Mouse (Mus musculus) mouse trophoblast stem cell (cell line): Measurements from ENCODE around the gene Ndufs1.
"Not testable (repeated sequence)": the region's sequence is repeated elsewhere in the genome, so short reads cannot be mapped to it uniquely, and the experiment has no call there.

Source experiments
- in situ Hi-C, 2 experiments: fragments of 300-500 bp; cut with MseI, MboI; formaldehyde crosslinking; loops; 2 replicates in 1 of 2; 3 replicates in 1 of 2; pipeline ENCODE4 v1.15.1; 2025

Gene Ndufs1

DNA sequence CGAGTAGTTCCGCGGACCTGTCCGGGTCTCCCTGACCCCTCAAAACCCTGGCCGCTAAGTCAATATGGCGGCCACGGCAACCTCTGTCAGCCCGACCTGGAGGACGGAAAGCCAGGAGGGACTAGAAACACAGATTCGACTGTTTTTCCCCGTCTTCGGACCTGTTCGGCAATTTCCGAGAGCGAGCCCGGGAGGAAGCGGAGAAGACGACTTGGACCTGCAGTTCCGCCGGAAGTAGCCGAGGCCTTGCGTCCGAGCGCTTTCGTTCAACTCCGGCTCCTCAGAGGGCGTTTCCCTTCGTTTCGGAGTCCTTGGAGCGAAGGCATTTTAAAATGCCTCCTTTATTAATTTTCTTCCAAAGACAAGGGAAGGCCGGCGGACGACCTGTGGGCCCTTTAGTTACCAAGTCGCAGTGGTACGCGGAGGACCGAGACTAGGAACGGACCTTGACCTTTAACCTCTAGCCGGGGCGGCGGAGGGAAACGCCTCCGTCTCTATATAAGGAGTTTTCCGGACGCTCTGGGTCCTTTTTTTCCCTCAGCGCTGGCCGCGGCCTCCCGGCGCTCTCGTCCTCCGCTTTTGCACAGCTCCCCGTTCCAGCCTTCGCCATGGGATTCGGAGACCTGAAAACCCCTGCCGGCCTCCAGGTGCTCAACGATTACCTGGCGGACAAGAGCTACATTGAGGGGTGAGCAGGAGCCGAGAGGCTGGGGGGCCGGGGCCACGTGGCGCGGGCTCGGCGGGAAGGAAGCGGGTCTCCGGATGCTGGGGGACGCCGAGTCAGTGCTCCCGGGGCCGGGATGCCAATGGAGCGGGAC lies at the start of gene Ndufs1, which contains the start of gene Eef1b2:
Ndufs1 (minus strand) TSS at position 230 of the 818 bp plus-strand sequence.
Eef1b2 (plus strand) TSS at position 222 of the 818 bp plus-strand sequence.
- in situ Hi-C loops: no loop called here

DNA sequence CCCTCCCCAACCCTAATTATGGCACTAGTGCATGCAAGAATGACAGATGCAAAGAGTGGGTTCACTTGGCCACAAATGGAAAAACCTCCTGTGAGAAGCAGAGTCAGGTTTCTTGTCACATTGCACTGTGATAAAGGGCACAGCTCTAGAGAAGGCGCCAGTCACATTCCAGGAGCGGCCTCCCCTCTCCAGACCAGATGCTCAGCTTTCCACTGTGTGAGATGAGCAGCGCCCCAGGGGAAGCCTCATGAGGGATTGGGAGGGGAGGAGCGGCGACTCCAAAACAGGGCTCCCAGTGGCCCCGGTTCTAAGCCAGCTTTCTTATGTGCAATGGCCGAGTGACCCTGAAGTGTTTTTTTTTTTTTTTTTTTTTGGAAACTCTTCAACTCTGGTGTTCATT lies 49.3 kb upstream of the Ndufs1 start:
- in situ Hi-C loops: no loop called here

DNA sequence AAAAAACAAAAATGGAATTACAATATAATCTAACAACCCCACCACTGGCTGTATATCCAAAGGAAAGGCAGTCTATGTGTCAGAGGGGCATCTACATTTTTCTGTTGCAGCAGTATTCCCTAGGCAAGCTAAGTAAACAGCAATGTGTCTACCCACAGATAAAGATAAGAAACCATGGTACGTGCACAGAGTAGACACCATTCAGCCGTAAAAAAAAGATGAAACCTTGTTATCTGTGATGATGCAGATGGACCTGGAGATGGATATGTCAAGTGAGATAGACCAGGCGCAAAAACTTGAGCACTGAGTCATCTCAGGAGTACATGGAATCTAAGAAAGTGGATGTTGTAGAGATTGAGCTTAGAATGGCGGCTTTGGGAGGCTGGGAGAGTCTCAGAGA lies 48.4 kb upstream of the Ndufs1 start:
- in situ Hi-C loops: no loop called here

DNA sequence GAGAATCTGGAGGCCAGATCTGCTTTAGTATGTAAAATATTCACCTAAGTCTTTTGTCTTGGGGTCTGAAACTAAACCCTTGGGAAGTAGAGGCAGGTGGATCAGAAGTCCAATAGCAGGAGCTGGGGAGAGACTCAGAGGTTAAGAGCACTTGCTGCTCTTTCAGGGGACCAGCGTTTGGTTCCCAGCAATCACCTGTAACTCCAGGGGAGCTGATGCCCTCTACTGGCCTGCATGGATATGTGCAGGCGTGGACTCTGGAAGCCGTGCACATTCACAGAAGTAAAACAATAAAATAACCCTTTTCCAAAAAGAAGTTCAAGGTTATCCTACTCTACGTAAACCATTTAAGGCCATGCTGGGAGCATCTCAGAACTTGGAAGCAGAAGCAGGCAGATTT lies 42.6 kb upstream of the Ndufs1 start:
- in situ Hi-C loops: no loop called here

DNA sequence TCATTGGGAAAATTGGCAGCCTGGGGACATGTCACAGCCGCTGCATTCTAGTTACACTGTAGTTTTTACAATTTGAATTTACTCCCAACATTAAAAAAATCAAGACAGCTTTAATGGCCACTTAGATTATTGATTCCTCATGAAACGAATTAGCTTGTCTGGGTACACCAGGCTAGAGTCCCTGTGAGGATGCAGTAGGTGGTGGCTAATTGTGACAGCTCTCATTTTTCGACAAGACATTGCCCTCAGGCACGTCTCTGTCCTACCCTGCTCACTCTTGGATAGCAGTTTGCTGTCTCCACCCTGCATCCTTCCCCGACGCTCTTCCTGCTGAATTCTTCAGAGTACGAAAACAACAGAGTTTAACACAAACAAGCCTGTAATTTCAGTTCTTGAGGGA lies 38.0 kb upstream of the Ndufs1 start:
- in situ Hi-C loops: no loop called here

DNA sequence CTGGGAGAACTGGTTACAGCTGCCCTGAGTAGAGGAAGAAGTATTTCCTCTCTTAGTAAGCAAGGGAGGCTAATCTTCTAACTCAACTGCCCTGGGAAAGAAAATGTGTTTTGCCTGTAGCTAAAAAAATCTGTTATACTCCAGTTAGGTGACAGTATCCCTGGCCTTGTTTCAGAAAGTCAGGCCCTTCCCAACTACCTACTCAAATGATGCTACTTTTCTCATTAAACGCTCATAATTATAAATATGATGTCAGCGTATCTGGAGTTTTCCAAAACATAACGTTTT lies 37.6 kb upstream of the Ndufs1 start, which contains the start of gene Gpr1:
Gpr1 (minus strand) TSS at position 273 of the 288 bp plus-strand sequence.
- in situ Hi-C loops: no loop called here

DNA sequence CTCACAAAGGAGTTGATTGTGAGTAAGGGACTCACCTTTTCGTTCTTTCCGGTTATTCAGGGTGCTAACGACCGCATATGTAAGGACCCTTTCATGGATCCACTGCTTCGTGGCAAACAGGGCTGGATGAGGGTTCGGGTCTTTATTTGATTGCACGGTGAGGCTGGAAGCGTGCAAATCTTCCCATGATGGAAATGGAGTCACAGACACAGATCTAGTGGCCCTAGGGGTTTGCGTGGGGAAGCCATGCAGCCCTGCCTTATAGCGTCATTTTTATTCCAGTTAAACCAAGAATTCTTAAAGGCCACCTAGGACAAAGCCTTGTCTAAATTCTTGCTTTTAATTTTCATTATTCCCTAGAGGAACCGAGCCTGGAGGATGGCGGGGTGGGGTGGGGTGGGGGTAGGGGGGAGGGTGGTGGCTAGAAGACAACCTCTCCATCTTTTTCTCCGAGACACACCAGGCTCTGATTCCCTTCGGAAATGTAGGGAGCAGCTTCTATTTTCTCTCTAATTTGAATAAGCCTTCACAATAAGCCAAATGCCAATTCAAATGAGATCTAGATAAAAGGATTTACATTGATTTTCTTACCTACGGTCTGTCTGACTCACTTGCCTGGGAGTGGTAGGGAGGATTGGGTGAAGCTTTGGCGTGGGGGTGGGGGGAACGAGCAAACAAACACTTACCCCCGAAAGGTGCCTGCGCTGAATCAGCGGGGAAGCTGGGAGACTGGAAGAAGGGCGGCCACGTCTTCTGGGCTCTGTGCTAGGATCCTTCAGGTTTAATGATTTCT lies 37.0 kb upstream of the Ndufs1 start:
- in situ Hi-C loops: no loop called here

DNA sequence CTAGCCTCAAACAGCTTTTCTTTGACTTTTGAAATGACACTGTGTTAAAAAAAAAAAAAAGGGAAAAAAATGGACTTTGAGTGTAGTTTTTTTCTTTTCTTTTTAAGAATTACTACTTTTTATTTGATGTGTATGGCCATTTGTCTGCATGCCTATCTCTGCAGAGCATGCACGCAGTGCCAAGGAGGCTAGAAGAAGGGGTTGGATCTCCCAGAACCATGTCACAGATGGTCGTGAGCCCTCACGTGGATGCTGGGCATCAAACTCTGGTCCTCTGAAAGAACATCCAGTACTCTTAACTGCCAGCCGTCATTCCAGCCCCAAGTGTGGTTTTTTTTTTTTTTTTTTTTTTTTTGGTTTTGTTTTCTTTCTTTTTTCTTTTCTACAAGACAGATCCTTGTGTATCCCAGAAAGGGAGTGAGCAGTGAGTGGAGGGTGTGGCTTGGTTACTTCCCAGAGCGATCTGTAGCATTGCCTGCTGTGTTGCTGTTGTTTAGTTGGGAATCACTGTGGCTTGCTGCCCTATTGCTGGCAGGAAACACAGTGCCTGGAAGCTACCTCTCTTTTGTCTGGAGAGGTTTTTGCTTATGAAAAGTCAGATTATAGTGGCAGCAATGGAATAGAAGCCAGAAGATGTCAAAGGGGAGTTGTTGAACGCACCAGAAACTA lies 33.4 kb upstream of the Ndufs1 start:
- in situ Hi-C loops: no loop called here

DNA sequence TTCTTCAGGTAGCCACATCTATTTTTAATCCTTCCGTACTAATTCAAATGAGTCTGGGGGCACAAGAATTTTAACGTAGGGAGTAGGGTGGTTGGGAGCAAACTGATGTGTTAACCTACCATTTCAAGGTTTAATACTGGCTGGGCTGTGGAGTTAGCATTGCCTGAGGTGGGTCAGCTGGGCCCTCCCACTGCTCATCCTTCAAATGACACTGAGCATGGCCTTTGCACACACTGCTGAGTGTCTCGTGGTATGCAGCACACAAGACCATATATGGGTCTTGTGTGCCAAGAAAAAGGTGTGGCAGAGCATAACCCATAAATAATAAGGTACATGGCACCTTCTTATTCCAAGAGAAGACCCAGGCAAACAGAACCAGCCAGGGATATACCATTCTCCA lies 31.0 kb upstream of the Ndufs1 start:
- in situ Hi-C loops: no loop called here

DNA sequence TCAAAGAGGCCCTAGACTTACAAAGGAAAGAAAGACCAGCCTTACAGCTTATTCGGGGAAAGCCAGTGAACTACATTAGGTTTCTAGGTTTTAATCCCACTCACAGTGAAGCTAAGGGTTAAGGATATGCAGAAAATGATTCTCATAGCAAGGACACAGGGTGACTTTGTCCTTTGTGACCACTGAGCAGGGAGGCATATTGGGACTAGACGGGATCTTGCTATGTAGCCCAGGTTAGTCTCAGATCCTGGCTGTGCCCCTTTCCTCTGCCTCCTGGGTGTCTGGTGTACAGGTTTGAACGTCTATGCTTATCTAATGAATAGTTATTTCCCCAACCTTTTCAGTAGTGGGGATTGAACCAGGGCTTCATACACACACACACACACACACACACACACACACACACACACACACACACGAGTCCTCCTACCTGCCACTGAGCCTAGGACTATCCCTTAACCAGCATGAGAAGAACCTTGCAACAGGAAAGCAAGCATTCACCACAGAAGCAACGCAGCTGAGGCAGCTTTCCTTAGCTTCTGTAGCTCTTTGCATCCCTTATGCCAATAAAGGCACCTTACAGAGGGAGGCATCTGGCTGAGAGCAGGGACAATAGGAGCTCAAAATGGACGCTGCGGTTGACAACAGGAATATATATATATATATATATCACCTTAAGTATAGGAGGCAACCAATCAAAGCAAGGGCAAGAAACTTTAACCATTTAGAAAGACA lies 28.2 kb upstream of the Ndufs1 start:
- in situ Hi-C loops: no loop called here

DNA sequence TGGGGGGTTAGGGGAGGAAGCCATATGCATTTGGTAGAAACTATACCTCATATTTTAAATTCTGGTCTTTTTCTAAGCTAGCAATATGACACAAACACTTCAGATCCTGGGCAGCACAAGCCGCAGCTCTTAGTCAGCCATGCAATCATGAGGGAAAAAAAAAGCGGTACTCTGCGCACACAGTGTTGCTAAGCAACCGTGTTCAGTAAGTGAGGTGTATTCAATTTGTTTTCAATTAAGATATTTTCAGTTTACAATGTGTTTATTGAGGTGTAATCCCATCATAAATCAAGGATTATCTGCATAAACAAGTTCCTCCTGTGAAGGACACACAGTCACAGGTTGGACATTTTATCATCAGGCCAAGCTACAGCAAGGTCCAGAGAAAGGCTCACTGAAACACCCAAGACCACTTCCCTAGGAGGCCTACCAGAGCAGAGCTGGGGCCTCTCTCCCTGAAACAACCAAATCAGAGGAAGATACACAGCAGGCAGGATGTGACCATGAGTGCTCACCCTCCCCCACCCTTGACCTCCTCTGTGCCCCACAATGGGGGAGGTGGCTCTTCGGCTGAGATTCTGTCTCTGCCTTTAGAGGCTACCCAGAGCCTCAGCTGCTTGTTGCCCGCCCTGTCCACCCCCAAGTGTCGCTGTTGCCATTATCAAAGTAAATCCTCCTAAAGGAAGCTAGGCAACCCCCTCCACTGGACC lies 27.5 kb upstream of the Ndufs1 start:
- in situ Hi-C loops: no loop called here

DNA sequence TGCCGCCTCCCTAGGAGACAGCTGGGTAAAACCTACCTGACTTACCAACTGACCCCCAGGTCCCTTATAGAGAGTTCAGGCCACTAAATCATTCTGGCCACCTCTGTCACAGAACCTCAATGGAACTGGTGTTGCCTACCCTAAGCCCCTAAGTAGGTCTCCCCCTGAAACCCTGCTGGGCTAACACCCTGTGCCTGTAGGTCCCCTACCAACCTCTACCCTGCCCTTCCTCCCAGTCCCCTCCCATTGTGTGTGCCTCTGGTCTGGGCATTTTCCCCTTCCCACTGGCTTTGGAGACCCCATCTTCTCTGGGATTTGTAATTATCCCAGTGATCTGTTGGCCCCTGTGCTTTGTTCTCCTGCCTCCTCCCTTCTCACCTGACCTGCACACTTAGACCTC lies 26.8 kb upstream of the Ndufs1 start:
- in situ Hi-C loops: no loop called here

DNA sequence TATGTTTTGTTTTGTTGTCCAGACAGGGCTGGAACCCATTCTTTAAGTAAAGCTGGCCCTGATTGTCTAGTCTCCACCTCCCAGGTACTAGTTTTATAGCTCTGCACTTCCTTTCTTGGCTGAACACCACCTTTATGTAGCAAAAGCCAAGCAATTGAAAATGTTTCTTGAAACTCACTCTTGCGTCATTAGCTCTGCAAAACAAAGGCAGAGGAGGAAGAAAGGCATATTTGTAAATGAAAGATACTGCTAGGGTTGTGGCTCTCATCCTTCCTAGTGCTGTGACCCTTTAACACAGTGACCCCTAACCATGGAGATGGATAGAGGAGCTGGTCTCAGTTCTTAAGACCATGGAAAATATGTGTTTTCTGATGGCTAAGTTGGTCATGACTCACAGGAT lies 25.0 kb upstream of the Ndufs1 start:
- in situ Hi-C loops: no loop called here

DNA sequence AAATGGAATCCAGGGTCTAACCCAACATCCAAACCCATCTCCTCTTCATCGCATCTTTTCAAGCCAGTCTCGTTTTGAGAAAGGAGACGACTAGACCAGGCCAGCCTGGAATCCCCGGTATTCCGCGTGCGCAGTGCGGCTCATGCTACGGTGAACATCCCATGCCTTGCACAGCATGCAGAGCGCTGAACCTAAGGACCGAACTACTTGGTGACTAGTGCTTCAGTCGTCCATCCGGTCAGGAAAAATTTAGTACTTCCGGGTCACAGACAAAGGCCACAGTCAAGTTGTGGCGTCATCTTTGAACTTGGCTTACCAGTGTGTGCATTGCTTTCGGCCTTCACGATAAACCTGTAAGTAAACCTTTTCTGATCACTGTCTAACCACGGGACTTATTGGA lies 23.7 kb upstream of the Ndufs1 start:
- in situ Hi-C loops: no loop called here

DNA sequence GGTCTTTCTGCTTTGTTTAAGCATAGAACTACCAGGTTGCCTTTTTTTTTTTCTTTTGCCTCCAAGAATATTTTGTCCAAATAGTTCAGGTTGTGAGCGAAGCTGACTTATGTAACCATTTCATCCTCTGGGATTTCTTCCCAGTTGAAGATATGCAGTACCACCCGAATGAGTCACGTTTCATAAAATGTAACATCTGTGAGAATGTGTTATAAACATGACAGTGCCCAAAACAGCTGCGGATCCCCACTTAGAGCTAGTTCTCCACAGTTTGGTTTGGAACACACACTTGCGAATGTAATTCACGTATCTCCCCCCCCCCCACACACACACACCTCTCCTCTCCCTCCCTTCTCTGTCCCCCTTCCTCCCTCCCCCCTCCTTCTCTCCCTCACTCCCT lies 22.8 kb upstream of the Ndufs1 start:
- in situ Hi-C loops: no loop called here

DNA sequence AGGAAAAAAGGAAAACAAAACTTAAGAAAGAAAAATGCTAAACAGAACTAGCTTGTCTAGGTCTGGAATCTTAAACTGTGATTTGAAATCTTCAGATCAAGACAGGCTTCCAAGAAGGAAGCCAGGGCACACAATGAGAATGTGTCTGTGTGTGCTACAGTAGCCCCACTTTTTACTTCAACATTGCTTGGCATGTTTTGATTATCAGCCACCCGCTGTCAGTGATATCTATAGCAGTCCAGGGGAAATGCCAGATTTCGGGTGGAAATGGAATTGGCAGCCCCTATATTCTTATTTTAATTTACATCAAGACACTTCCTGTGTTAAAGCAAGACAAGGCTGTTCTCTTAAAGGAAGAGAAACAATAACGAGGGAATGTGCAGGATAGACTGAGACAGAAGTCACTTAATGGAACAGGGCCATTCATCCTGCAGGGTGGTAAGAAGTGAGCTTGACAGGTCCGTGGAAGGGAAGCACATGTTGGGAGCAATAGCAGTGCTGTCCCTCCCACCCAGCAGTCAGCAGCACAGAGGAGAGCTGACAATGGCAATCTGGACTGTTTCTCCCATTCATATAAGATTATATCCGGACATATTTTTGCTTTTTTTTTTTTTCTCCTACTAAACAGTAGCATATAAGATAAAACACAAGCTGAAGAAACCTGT lies 19.3 kb upstream of the Ndufs1 start:
- in situ Hi-C loops: no loop called here

DNA sequence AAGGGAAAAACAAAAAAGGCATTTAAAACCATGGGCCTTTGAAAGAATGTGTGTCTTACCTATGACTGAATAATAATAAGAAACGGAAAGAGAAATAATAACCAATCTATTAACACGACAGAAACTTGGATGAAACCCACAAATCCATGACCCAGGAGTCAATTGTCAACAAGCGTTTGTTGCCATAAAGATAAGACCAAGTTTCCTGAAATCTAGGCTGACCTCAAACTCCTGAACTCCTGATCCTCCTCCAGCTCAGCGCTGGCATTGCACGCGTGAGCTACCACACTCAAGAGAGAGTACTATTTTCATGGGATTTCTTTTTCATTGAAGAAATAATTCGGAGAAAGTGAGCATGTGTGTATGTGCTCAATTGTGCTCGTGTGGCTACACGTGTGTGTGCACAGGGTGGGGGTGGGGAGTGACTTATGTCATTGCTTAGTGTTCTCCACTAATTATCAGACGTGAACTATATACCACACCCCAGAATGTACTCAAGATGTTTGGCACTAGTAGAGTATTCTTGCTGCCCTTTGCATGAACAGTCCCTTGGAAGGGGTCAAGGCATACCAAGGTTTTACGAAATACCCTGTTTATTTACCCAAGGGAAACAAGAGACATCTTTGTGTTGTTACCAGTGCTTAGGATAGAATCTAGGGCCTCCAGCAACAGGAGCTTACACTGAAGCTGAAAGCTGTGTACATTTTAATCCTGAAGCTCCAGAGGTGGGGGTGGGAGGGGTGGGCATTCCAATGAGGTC lies 15.9 kb upstream of the Ndufs1 start:
- in situ Hi-C loops: no loop called here

DNA sequence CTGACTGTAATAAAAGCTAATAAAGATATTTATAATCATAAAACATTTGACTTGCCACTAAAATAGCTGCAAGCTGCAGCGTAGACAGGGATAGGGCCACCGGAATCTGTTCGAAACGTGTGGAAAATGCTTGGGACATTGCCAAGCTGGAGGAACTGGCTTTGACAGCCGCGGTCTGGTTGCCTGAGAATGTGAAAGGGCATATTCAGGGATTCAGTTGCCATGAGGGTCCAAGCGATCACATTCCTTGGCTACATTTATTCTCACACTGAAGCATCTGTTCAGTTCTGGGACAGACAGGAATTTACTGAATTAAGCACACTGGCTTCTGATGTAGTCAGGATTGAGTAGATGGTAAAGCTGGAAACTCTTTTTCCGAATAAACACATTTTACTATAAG lies 14.2 kb upstream of the Ndufs1 start:
- in situ Hi-C loops: no loop called here

DNA sequence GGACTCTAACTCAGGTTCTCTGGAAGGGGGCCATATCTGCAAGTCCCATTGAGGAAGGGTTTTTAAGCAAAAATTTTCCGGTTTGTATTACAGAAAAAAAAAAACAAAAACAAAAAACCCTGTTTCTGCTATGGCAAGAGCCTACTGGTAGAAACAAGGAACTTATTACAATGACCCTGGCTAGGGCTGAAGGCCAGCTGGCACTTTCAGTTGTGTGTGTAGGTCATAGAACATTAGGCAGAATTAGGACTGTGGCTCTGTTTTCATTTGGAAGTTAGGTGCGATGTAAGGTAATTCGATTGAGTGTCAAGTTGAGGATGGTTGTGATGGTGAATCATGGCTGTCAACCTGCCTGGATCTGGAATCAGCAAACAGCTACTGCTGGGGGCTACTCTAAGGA lies 11.9 kb upstream of the Ndufs1 start:
- in situ Hi-C loops: no loop called here

DNA sequence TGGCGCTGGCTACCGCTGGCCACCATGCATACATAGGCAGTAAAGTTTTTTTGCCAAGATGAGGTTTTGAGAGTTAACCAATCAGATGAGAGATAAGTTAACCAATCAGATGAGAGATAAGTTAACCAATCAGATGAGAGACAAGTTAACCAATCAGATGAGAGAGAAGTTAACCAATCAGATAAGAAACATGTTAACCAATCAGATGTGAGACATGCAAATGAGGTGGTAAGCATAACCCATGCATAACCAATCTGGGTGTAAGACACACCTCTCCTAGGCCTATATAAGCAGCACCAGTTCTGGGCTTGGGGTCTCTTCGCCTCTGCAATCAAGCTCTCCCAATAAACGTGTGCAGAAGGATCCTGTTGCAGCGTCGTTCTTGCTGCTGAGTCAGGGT lies 8.8 kb upstream of the Ndufs1 start:
- in situ Hi-C loops: not testable (repeated sequence)
